Mouse (Mus musculus) urinary bladder, postnatal 36 days (tissue): Measurements from ENCODE around the gene Sccpdh.
"Not testable (repeated sequence)": the region's sequence is repeated elsewhere in the genome, so short reads cannot be mapped to it uniquely, and the experiment has no call there.

Source experiments
- DNase-seq, 2 experiments: peaks; one replicate each; pipeline ENCODE4 v3.0.0; 2022; ENCODE audit warnings: low spot score in 2 of 2, mixed read lengths in 1 of 2

The Sccpdh gene

DNA sequence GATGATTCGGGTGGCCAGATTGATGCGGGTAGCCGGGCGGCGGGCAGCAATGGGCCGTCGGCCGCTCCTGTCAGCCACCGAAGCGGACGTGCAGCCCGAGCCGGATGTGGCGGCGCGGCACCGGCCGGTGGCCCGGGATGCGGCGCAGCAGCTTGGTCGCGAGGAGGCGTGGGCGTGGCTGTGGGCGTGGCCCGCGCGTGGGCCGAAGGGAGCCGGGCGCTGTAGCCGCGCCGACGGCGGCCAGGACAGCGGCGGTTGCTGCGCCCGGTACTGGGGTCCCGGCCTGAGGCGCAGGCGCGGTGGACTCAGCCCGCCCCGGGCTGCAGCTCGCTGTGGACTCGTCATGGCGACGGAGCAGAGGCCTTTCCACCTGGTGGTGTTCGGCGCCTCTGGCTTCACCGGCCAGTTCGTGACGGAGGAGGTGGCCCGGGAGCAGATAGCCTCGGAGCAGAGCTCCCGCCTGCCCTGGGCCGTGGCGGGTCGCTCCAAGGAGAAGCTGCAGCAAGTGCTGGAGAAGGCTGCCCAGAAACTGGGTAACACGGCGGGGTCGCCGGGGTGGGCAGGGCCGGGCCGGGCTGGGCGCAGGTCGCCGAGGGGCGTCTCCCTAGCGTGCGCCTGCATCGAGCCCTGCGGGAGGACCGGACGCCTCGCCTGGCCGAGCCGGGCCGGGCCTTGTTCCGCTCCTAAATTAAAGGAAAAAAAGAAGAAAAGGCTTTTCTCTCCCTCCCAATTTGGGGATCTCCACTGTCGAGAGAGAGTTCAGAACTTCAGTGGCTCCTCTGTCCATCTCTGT, at the start of gene Sccpdh:
Sccpdh (plus strand) TSS at position 198 of the 793 bp plus-strand sequence.
- DNase-seq: peak; percentile 81 to 84

- no peak for DNase-seq
These were observed 45.3 kb upstream of the Sccpdh start for GRCm38 (mm10) chr1:179622665-179623064.

- no peak for DNase-seq
These were observed 44.4 kb upstream of the Sccpdh start for GRCm38 (mm10) chr1:179623657-179624056.

DNA sequence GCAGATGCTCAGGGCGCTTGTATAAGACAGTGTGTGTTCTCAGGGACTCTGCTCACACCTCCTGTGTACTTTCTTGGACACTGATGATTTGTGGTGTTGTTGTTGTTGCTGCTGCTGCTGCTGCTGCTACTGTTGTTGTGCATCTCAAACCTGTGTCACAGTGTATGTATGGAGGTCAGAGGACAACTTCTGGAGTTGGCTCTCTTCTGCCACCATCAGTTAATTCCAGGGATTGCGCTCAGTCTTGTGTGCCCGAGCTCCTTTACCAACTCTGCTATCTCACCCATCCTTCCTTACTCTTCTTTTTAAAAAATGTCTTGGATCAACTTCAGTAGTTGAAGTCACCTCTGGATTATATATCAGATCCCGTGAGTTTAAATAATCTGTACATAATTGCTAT, 43.7 kb upstream of the Sccpdh start:
- peak; percentile 25 to 36 for DNase-seq

DNA sequence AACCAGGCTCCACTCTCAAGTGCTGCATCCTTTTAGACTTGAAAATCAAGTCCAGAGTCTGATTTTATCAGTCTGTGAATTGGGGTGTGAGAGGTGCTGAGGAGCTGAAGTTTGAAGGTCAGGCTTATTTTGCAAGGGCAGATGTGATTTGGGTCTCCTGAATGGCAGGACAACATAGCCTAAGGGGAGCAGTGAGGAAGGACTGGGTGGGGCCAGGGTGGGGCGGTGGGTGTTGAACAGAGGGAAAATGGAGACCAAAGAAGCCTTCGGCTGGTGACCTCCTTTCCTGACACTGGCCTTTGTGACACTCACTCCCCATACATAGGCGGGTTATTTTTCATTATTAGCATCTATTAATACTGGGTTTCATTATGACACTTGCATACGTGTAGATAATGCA, 40.2 kb upstream of the Sccpdh start:
- DNase-seq: no peak

GRCm38 (mm10) chr1:179628438-179629106, 39.4 kb upstream of the Sccpdh start:
- no peak for DNase-seq

GRCm38 (mm10) chr1:179629276-179629675, 38.7 kb upstream of the Sccpdh start:
- DNase-seq: no peak

DNA sequence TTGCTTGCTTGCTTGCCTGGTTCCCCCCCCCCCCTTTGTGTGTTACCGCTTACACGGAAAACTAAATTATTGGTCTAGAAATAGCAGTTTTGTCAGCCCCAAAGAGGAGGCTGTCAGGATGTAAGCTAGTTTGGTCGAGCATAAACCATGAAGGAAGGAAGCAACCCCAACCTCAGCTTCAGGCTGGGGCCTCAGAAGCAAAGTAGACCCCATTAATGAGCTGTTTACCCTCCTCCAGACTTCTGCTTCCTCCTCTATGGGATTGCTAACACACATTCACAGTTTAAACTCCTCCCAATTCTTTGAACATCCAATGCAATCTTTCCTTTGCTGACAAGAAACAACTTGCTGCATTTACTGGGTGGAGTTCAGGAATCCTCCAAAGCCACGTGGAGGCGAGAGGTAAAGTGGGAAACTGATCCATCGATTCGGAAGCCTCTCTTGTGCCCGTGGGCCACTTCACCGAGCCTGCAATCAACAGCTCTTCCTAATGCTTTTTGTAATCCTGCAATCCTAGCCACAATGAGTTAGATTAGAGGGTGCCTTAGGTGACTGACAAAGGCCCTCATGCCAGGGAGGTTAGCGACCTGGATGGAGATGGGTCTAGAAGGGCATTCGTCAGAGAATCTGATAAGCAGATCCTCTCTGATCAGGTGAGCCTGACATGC, 35.1 kb upstream of the Sccpdh start:
- no peak for DNase-seq

GRCm38 (mm10) chr1:179633414-179633752, 34.6 kb upstream of the Sccpdh start:
- no peak for DNase-seq

GRCm38 (mm10) chr1:179634159-179634558, 33.9 kb upstream of the Sccpdh start:
- no peak for DNase-seq

DNA sequence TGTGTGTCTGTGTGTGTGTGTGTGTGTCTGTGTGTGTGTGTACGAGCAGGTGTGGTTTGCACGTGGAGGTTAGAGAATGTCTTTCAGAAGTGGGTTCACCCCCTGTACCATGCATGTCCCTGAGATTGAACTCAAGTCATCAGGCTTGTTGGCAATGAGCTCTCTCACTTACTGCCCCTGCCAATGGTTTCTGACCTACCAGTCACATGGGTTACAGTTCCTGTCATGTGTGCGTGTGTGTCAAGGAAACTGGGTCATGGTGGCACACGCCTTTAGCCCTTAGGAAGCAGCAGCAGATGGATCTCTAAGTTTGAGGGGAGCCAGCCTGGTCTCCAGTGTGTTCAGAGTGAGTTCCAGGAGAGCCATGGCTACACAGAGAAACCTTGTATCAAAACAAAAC, 25.3 kb upstream of the Sccpdh start:
- DNase-seq: no peak

- no peak for DNase-seq
These were observed 23.9 kb upstream of the Sccpdh start for GRCm38 (mm10) chr1:179644151-179644550.

GRCm38 (mm10) chr1:179645101-179645979, 22.7 kb upstream of the Sccpdh start:
- DNase-seq: peak; percentile 66 to 79

DNA sequence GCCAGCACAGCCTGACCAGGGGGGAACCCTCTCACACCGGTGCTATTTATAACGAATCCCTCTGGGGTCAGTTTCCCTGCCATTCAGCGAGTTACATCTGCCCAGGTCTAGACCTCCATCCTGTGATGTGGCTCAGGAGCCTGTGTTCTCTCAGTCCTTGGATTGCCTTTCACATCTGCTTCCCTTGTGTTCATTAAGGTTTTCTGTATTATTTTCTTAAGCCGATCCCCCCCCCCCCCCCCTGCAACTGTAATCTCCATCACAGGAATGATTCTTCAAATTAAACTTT, 22.1 kb upstream of the Sccpdh start:
- no peak for DNase-seq

DNA sequence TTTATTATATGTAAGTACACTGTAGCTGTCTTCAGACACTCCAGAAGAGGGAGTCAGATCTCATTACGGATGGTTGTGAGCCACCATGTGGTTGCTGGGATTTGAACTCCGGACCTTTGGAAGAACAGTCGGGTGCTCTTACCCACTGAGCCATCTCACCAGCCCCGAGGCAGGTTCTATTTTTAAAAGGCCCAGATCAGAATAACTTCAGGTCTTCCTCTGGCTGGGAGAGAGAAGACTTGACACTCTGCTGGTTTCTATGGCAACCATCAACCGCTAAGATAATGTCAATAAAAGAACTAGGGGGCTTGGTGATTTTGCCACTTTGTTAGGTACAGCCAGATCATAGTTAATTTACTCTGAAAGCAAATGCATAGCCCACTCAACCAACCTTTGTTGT, 19.3 kb upstream of the Sccpdh start:
- not testable (repeated sequence) for DNase-seq

DNA sequence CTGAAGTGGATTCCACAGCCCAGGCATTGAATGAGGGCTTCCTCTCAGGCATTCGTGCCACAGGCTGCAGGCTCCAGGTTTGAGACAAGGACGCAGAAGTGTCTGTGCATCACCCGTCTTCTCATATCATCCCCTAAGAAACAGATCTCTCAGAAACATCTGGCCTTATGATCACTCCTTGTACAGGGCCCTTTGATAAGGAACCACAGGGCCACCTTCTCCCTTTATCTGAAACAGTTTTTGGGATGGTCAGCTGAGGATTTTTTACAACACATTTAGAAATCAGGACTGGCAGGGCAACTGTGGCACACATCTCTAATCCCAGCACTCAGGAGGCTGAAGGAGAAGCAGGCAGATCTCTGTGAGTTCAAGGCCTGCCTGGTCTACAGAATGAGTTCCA, 18.7 kb upstream of the Sccpdh start:
- DNase-seq: no peak

DNA sequence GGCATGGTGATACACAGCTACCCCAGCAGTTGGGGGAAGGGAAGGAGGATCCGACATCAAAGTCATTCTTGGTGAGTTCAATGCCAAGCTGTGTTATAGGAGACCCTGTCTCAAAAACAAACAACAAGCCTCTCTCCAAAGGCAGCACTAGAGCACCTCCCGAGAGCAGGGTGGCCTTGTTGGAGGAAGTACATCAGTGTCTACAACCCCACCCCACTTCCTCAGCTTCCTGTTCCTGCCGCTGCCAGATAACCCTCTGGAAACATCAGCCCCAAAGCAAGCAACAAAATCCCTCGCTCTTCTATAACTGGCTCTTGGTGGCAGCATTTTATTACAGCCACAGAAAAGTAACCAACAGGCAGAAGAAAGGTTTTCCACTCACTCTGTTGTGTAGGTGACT, 17.7 kb upstream of the Sccpdh start:
- no peak for DNase-seq

DNA sequence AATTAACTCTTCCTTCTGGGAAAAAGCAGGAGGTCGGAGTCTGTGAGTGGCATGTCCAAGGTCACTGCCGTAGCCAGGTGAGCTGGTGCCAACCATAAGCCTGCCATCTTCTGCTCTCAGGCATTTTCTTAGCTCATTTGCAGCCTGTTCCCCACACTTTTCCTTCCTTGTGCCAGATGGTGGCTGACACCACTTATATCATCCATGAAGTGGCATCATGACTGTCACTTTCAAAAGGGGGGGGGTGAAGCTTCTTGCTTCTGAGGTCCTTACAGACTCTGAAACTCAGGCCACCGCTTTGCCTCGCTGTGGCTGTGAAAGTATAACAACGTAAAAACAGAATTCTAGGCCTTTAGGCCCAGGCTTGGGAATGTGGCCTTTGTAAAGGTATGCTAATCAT, 16.8 kb upstream of the Sccpdh start:
- no peak for DNase-seq

- DNase-seq: no peak
These were observed 4.9 kb upstream of the Sccpdh start for GRCm38 (mm10) chr1:179663065-179663464.

- no peak for DNase-seq
These were observed 3.6 kb upstream of the Sccpdh start for GRCm38 (mm10) chr1:179664309-179664930.

DNA sequence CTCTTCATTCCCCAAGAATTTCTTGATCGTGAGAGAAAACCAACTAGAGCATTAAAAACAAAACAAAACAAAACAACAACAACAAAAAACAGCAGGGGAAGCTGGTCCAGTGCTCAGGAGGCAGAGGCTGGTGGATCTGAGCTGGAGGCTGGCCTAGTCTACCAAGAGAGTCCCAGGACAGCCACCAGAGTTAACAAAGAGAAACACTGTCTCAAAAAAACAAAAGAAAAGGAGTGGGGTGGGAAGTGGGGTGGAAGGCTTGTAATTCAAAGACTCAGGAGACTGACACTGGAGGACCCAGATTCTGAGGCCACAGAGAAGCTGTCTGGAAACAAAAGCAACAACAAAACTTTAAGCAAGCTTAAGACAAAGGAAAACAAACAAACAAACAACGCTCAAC, 1.0 kb upstream of the Sccpdh start:
- no peak for DNase-seq

DNA sequence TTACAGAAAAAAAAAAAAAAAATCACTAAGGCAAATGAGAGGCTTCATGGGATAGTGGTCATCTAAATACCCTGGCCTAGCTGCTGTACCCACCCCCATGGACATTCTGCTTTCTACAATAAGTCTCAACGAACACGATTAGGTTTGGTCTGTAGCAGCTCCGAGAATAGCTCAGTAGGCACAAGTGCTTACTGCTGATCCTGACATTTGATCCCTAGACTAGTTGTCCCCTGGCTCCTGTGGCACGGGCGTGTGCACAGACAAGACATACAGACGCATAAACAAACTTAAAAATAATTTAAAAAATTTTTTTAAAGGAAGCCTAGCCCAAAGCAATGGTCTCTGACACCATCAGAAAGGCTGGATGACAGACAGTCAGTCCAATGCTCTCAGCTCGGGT, 560 bp upstream of the Sccpdh start:
- DNase-seq: no peak
